Mouse (Mus musculus): ENCODE results near the gene Ppp1r37. TPM values are rescaled to one million over a fixed set of nuclear protein-coding genes. Genes with fewer than 3 reads are reported as not detected.

Gene Ppp1r37
- polyA plus RNA-seq, 1 experiment from 2014 or later = 15.0 TPM

- ATAC-seq = no peak
- no peak for TF ChIP-seq CTCF (IDR thresholded peaks at IDR 0.05; ENCODE audit: low read depth)
- H3K4me3 ChIP-seq (ENCODE audit: low read depth, low read length) = no peak overlapping the region
- 98% methylated on average over 10 of the region's 10 CpGs for WGBS
- no peak overlapping the region for H3K9ac ChIP-seq (ENCODE audit: low read depth, low read length)
- no peak overlapping the region for H3K27ac ChIP-seq (ENCODE audit: low read depth, low read length)
- H3K4me1 ChIP-seq (replicated peaks; ENCODE audit: control insufficient read depth, insufficient read depth, low read length) = no peaks in the 10 kb centered on the region
- H3K27me3 ChIP-seq (replicated peaks; ENCODE audit: control insufficient read depth, insufficient read depth, low read length) = no peaks in the 10 kb centered on the region
- H3K4me2 ChIP-seq (replicated peaks; ENCODE audit: low read depth) = no peak overlapping the region
- no peaks in the 10 kb centered on the region for H3K9me3 ChIP-seq (ENCODE audit: control insufficient read depth)
- H3K36me3 ChIP-seq (ENCODE audit: control insufficient read depth, insufficient read depth) = peaks cover 61% of the 10 kb centered on the region
Observed at GRCm38 (mm10) chr7:19534676-19535075, 28.2 kb downstream of the Ppp1r37 start.

GRCm38 (mm10) chr7:19532240-19532639 is 30.6 kb downstream of the Ppp1r37 start:
- Histone ChIP-seq H3K27ac (ENCODE audit: low read depth, low read length) (no peak overlapping the region), H3K4me2 (replicated peaks; ENCODE audit: low read depth) (no peak overlapping the region), H3K4me3 (ENCODE audit: low read depth, low read length) (no peak overlapping the region), H3K4me1 (replicated peaks; ENCODE audit: control insufficient read depth, insufficient read depth, low read length) (no peaks in the 10 kb centered on the region), H3K9me3 (ENCODE audit: control insufficient read depth) (no peaks in the 10 kb centered on the region), H3K36me3 (ENCODE audit: control insufficient read depth, insufficient read depth) (peaks cover 70% of the 10 kb centered on the region), H3K27me3 (replicated peaks; ENCODE audit: control insufficient read depth, insufficient read depth, low read length) (no peaks in the 10 kb centered on the region), H3K9ac (ENCODE audit: low read depth, low read length) (no peak overlapping the region)
- ATAC-seq = no peak
- TF ChIP-seq CTCF (IDR thresholded peaks at IDR 0.05; ENCODE audit: low read depth) = no peak
- 85% methylated on average over 14 of the region's 14 CpGs for WGBS

- H3K4me2 ChIP-seq (replicated peaks; ENCODE audit: low read depth) = no peak overlapping the region
- H3K9ac ChIP-seq (ENCODE audit: low read depth, low read length) = no peak overlapping the region
- WGBS = 56% methylated on average over 10 of the region's 10 CpGs
- peak; percentile 46; the same call in 1 of the 2 replicates for ATAC-seq
- no peak overlapping the region for H3K4me3 ChIP-seq (ENCODE audit: low read depth, low read length)
- peaks cover 70% of the 10 kb centered on the region for H3K36me3 ChIP-seq (ENCODE audit: control insufficient read depth, insufficient read depth)
- TF ChIP-seq CTCF (IDR thresholded peaks at IDR 0.05; ENCODE audit: low read depth) = peak; percentile 70
- H3K9me3 ChIP-seq (ENCODE audit: control insufficient read depth) = no peaks in the 10 kb centered on the region
- H3K4me1 ChIP-seq (replicated peaks; ENCODE audit: control insufficient read depth, insufficient read depth, low read length) = no peaks in the 10 kb centered on the region
- no peak overlapping the region for H3K27ac ChIP-seq (ENCODE audit: low read depth, low read length)
- no peaks in the 10 kb centered on the region for H3K27me3 ChIP-seq (replicated peaks; ENCODE audit: control insufficient read depth, insufficient read depth, low read length)
Observed at GRCm38 (mm10) chr7:19531077-19531476, 31.8 kb downstream of the Ppp1r37 start.

DNA sequence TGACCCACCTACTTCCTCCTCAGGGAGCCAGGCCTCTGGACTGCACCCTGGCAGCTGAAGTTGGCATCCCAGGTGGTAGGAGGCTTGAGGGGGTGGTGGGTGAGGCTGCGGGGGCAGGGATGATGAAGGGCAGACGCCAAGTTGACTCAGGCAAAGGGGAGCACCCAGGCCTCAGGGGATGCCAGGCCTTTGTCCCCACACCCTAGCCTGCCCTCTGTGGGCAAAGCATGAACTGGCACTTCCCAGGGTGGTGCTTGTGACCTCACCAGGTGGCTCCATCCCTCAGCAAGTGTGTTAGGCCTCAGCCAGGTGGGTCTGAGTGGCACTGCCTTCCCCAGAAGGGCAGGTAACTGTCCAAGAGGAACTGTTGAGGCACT is 37.8 kb downstream of the Ppp1r37 start:
- Histone ChIP-seq H3K4me1 (replicated peaks; ENCODE audit: control insufficient read depth, insufficient read depth, low read length) (0 out of 2 replicates have a peak, but pooled peaks cover 6% of the 10 kb centered on the region), H3K4me3 (ENCODE audit: low read depth, low read length) (no peak overlapping the region), H3K27ac (ENCODE audit: low read depth, low read length) (no peak overlapping the region), H3K4me2 (replicated peaks; ENCODE audit: low read depth) (no peak overlapping the region), H3K9me3 (ENCODE audit: control insufficient read depth) (no peaks in the 10 kb centered on the region), H3K36me3 (ENCODE audit: control insufficient read depth, insufficient read depth) (peaks cover 11% of the 10 kb centered on the region; the same call in 1 of the 2 replicates), H3K9ac (ENCODE audit: low read depth, low read length) (no peak overlapping the region), H3K27me3 (replicated peaks; ENCODE audit: control insufficient read depth, insufficient read depth, low read length) (peaks cover 47% of the 10 kb centered on the region)
- ATAC-seq = no peak
- WGBS = 54% methylated on average over 2 of the region's 2 CpGs
- peak; percentile 31; the same call in 1 of the 2 replicates for TF ChIP-seq CTCF (IDR thresholded peaks at IDR 0.05; ENCODE audit: low read depth)

DNA sequence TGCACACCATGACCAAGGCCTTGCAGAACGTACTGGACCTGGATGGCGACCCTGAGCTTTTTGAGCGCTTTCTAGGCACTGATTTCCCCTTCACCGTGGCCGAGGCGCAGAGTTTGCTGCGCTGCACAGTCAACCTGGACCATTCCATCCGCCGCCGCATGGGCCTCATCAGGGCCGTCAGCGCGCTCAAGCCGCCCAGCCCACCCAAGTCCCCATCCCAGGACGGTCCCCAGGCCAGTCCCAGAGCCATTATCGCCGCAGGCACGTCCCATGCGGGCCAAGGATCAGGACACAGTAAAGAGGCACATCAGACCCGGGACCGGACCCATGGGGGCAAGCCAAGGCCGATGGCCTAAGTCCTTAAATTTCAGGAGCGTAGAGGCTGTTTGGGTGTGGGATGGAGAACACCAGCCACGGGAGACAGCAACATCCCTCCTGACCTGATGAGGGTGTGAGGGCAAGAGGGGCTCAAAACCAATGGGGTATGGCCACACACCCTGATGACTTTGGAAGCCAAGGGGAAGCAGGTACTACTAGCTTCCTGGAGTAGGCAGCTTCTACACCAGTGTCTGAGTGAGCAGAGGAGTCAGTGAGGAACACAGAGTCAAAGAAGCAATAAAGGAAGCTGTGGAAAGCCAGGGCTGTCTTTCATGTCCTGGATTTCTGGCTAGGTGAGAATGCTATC is 38.3 kb downstream of the Ppp1r37 start:
- no peak overlapping the region for H3K9ac ChIP-seq (ENCODE audit: low read depth, low read length)
- TF ChIP-seq CTCF (IDR thresholded peaks at IDR 0.05; ENCODE audit: low read depth) = no peak
- no peak overlapping the region for H3K27ac ChIP-seq (ENCODE audit: low read depth, low read length)
- WGBS = 18% methylated on average over 24 of the region's 24 CpGs
- peak overlapping the region; percentile 67 for H3K4me2 ChIP-seq (replicated peaks; ENCODE audit: low read depth)
- ATAC-seq = no peak
- 0 out of 2 replicates have a peak, but pooled peaks cover 6% of the 10 kb centered on the region for H3K4me1 ChIP-seq (replicated peaks; ENCODE audit: control insufficient read depth, insufficient read depth, low read length)
- H3K36me3 ChIP-seq (ENCODE audit: control insufficient read depth, insufficient read depth) = peaks cover 8% of the 10 kb centered on the region; the same call in 1 of the 2 replicates
- H3K4me3 ChIP-seq (ENCODE audit: low read depth, low read length) = peak overlapping the region; percentile 31
- no peaks in the 10 kb centered on the region for H3K9me3 ChIP-seq (ENCODE audit: control insufficient read depth)
- H3K27me3 ChIP-seq (replicated peaks; ENCODE audit: control insufficient read depth, insufficient read depth, low read length) = peaks cover 52% of the 10 kb centered on the region

- peak overlapping the region; percentile 31 for H3K4me3 ChIP-seq (ENCODE audit: low read depth, low read length)
- H3K27me3 ChIP-seq (replicated peaks; ENCODE audit: control insufficient read depth, insufficient read depth, low read length) = peaks cover 58% of the 10 kb centered on the region
- peak overlapping the region; percentile 67 for H3K4me2 ChIP-seq (replicated peaks; ENCODE audit: low read depth)
- no peak overlapping the region for H3K27ac ChIP-seq (ENCODE audit: low read depth, low read length)
- H3K9me3 ChIP-seq (ENCODE audit: control insufficient read depth) = no peaks in the 10 kb centered on the region
- no peak overlapping the region for H3K9ac ChIP-seq (ENCODE audit: low read depth, low read length)
- H3K4me1 ChIP-seq (replicated peaks; ENCODE audit: control insufficient read depth, insufficient read depth, low read length) = 0 out of 2 replicates have a peak, but pooled peaks cover 6% of the 10 kb centered on the region
- under 1% methylated on average over 64 of the region's 64 CpGs for WGBS
- ATAC-seq = no peak; the same call in 1 of the 2 replicates
- 0 out of 2 replicates have a peak, but pooled peaks cover under 1% of the 10 kb centered on the region for H3K36me3 ChIP-seq (ENCODE audit: control insufficient read depth, insufficient read depth)
- TF ChIP-seq CTCF (IDR thresholded peaks at IDR 0.05; ENCODE audit: low read depth) = peak; percentile 70
Observed at GRCm38 (mm10) chr7:19523757-19524419, 39.0 kb downstream of the Ppp1r37 start.

Data from intestine, postnatal 0 days (tissue).